Mouse (Mus musculus): ENCODE results near the gene Cdk5rap2.

- TF ChIP-seq CTCF (IDR thresholded peaks at IDR 0.05; ENCODE audit: low read depth, low read length) (no peak), POLR2A (IDR thresholded peaks at IDR 0.05; ENCODE audit: extremely low read depth, insufficient read depth, low read length) (no peak)
These were observed 24.0 kb downstream of the Cdk5rap2 start for GRCm38 (mm10) chr4:70386206-70386605.

Data from liver, adult 2 months (tissue).